Mouse (Mus musculus): ENCODE data around the gene Padi4. TPM values are rescaled to one million over a fixed set of nuclear protein-coding genes. Genes with fewer than 3 reads are reported as not detected.

Gene Padi4
- polyA plus RNA-seq, 1 experiment = 0.02 TPM

DNA sequence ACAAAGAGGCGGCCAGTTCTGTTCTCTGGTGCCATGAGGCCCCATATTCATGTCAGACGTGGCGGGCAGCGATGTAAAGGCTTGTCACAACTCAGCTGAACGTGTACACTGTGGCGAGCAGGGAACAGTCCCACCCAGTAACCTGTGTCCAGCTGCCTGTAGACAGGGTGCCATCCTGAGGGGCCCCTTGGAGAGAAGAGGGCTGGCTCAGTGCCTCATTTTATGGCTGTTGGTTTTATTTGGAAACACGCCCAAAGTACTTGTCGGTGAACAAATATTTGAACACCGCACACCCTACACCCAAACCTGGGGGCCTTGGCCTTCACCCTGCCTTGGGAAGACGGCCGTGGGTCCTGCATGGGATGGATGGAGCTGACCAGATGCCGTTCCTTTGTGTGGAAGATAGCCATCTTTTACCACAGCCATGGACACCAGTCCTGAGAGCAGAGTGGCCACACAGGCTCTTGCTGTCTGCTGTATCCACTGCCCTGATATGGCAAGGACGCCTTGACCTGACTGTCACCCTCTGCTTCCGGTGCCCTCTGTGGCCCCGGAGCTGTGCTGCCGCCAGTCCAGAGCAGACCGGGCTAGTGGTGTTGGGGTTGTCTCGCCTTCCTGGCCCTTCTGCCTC is 65.6 kb downstream of the Padi4 start:
- Histone ChIP-seq H3K36me3 (ENCODE audit: control insufficient read depth, insufficient read depth) (peaks cover 92% of the 10 kb centered on the region), H3K27me3 (ENCODE audit: control insufficient read depth, insufficient read depth, insufficient read length) (no peaks in the 10 kb centered on the region), H3ac (ENCODE audit: control insufficient read depth, insufficient read length, low read depth) (no peak overlapping the region), H3K79me3 (ENCODE audit: low read depth) (peaks cover 62% of the 10 kb centered on the region), H3K79me2 (ENCODE audit: control insufficient read depth, insufficient read depth) (peaks cover 86% of the 10 kb centered on the region), H3K4me3 (ENCODE audit: insufficient read depth, poor library complexity, severe bottlenecking) (no peak overlapping the region)
- no peak for TF ChIP-seq USF1 (IDR thresholded peaks at IDR 0.05; ENCODE audit: low read depth)
- TF ChIP-seq MYOD1 (IDR thresholded peaks at IDR 0.05; ENCODE audit: control insufficient read depth, insufficient read length, low read depth) = no peak
- no peak for TF ChIP-seq CTCF (IDR thresholded peaks at IDR 0.05; ENCODE audit: control insufficient read depth, insufficient read depth, insufficient read length)
- TF ChIP-seq CEBPB (IDR thresholded peaks at IDR 0.05; ENCODE audit: low read depth) = no peak
- no peak for TF ChIP-seq FOSL1 (IDR thresholded peaks at IDR 0.05; ENCODE audit: insufficient read depth, low read length, poor library complexity, severe bottlenecking)
- no peak for TF ChIP-seq MYOG (IDR thresholded peaks at IDR 0.05; ENCODE audit: control insufficient read depth, extremely low read depth, insufficient read length)
- no peak for TF ChIP-seq MAX (IDR thresholded peaks at IDR 0.05)

- TF ChIP-seq CTCF (IDR thresholded peaks at IDR 0.05; ENCODE audit: control insufficient read depth, insufficient read depth, insufficient read length) (no peak), MAX (IDR thresholded peaks at IDR 0.05) (no peak), FOSL1 (IDR thresholded peaks at IDR 0.05; ENCODE audit: insufficient read depth, low read length, poor library complexity, severe bottlenecking) (no peak), USF1 (IDR thresholded peaks at IDR 0.05; ENCODE audit: low read depth) (no peak), MYOD1 (IDR thresholded peaks at IDR 0.05; ENCODE audit: control insufficient read depth, insufficient read length, low read depth) (no peak), CEBPB (IDR thresholded peaks at IDR 0.05; ENCODE audit: low read depth) (no peak), MYOG (IDR thresholded peaks at IDR 0.05; ENCODE audit: control insufficient read depth, extremely low read depth, insufficient read length) (no peak)
- Histone ChIP-seq H3K4me3 (ENCODE audit: insufficient read depth, poor library complexity, severe bottlenecking) (no peak overlapping the region), H3K79me2 (ENCODE audit: control insufficient read depth, insufficient read depth) (peaks cover 94% of the 10 kb centered on the region), H3ac (ENCODE audit: control insufficient read depth, insufficient read length, low read depth) (no peak overlapping the region), H3K27me3 (ENCODE audit: control insufficient read depth, insufficient read depth, insufficient read length) (no peaks in the 10 kb centered on the region), H3K79me3 (ENCODE audit: low read depth) (peaks cover 70% of the 10 kb centered on the region), H3K36me3 (ENCODE audit: control insufficient read depth, insufficient read depth) (peaks cover 84% of the 10 kb centered on the region)
These were observed 66.4 kb downstream of the Padi4 start for GRCm38 (mm10) chr4:140707615-140708014.

GRCm38 (mm10) chr4:140704166-140704565 is 69.9 kb downstream of the Padi4 start:
- Histone ChIP-seq H3K79me3 (ENCODE audit: low read depth) (peaks cover 61% of the 10 kb centered on the region), H3K79me2 (ENCODE audit: control insufficient read depth, insufficient read depth) (peaks cover 71% of the 10 kb centered on the region), H3K4me3 (ENCODE audit: insufficient read depth, poor library complexity, severe bottlenecking) (no peak overlapping the region), H3ac (ENCODE audit: control insufficient read depth, insufficient read length, low read depth) (peak overlapping the region; percentile 4), H3K27me3 (ENCODE audit: control insufficient read depth, insufficient read depth, insufficient read length) (no peaks in the 10 kb centered on the region), H3K36me3 (ENCODE audit: control insufficient read depth, insufficient read depth) (peaks cover 50% of the 10 kb centered on the region)
- TF ChIP-seq USF1 (IDR thresholded peaks at IDR 0.05; ENCODE audit: low read depth) = no peak
- no peak for TF ChIP-seq MAX (IDR thresholded peaks at IDR 0.05)
- no peak for TF ChIP-seq CEBPB (IDR thresholded peaks at IDR 0.05; ENCODE audit: low read depth)
- TF ChIP-seq MYOD1 (IDR thresholded peaks at IDR 0.05; ENCODE audit: control insufficient read depth, insufficient read length, low read depth) = no peak
- TF ChIP-seq FOSL1 (IDR thresholded peaks at IDR 0.05; ENCODE audit: insufficient read depth, low read length, poor library complexity, severe bottlenecking) = no peak

GRCm38 (mm10) chr4:140703636-140704035 is 70.4 kb downstream of the Padi4 start:
- H3K36me3 ChIP-seq (ENCODE audit: control insufficient read depth, insufficient read depth) = peaks cover 45% of the 10 kb centered on the region
- TF ChIP-seq CTCF (IDR thresholded peaks at IDR 0.05; ENCODE audit: control insufficient read depth, insufficient read depth, insufficient read length) (no peak), MAX (IDR thresholded peaks at IDR 0.05) (no peak), MYOD1 (IDR thresholded peaks at IDR 0.05; ENCODE audit: control insufficient read depth, insufficient read length, low read depth) (no peak), USF1 (IDR thresholded peaks at IDR 0.05; ENCODE audit: low read depth) (no peak), MYOG (IDR thresholded peaks at IDR 0.05; ENCODE audit: control insufficient read depth, extremely low read depth, insufficient read length) (no peak), FOSL1 (IDR thresholded peaks at IDR 0.05; ENCODE audit: insufficient read depth, low read length, poor library complexity, severe bottlenecking) (no peak), CEBPB (IDR thresholded peaks at IDR 0.05; ENCODE audit: low read depth) (no peak)

GRCm38 (mm10) chr4:140702611-140703327 is 71.3 kb downstream of the Padi4 start:
- Histone ChIP-seq H3ac (ENCODE audit: control insufficient read depth, insufficient read length, low read depth) (peak overlapping the region; percentile 88), H3K79me3 (ENCODE audit: low read depth) (peaks cover 51% of the 10 kb centered on the region), H3K4me3 (ENCODE audit: insufficient read depth, poor library complexity, severe bottlenecking) (peak overlapping the region; percentile 85), H3K79me2 (ENCODE audit: control insufficient read depth, insufficient read depth) (peaks cover 57% of the 10 kb centered on the region), H3K27me3 (ENCODE audit: control insufficient read depth, insufficient read depth, insufficient read length) (no peaks in the 10 kb centered on the region), H3K36me3 (ENCODE audit: control insufficient read depth, insufficient read depth) (peaks cover 36% of the 10 kb centered on the region)
- TF ChIP-seq FOSL1 (IDR thresholded peaks at IDR 0.05; ENCODE audit: insufficient read depth, low read length, poor library complexity, severe bottlenecking) (no peak), CEBPB (IDR thresholded peaks at IDR 0.05; ENCODE audit: low read depth) (no peak), MYOD1 (IDR thresholded peaks at IDR 0.05; ENCODE audit: control insufficient read depth, insufficient read length, low read depth) (no peak), MAX (IDR thresholded peaks at IDR 0.05) (no peak), MYOG (IDR thresholded peaks at IDR 0.05; ENCODE audit: control insufficient read depth, extremely low read depth, insufficient read length) (no peak), USF1 (IDR thresholded peaks at IDR 0.05; ENCODE audit: low read depth) (no peak), CTCF (IDR thresholded peaks at IDR 0.05; ENCODE audit: control insufficient read depth, insufficient read depth, insufficient read length) (no peak)

More at GRCm38 (mm10) chr4:140703636-140704035, 70.4 kb downstream of the Padi4 start:
- Histone ChIP-seq H3K4me3 (ENCODE audit: insufficient read depth, poor library complexity, severe bottlenecking) (peak overlapping the region; percentile 85), H3K79me2 (ENCODE audit: control insufficient read depth, insufficient read depth) (peaks cover 66% of the 10 kb centered on the region), H3K79me3 (ENCODE audit: low read depth) (peaks cover 56% of the 10 kb centered on the region), H3ac (ENCODE audit: control insufficient read depth, insufficient read length, low read depth) (peak overlapping the region; percentile 7), H3K27me3 (ENCODE audit: control insufficient read depth, insufficient read depth, insufficient read length) (no peaks in the 10 kb centered on the region)
